In genomic region chr16:24412193-24412592, GRCm38 (mm10) we compare ENCODE assay signal across 10 mouse cellular contexts.
"Had no signal": no experiment of that assay in that cellular context is flagged by ENCODE, and none has a peak within 500 bp of the region (broad histone marks: within the 10 kb centered on the region; RNA-seq: fewer than 3 reads in every experiment).

No protein-coding gene starts in this region.

- H3K27me3 ChIP-seq: limb, embryonic 13.5 days; midbrain, embryonic 15.5 days; neural tube, embryonic 13.5 days had no signal

- H3K4me2 ChIP-seq: limb, embryonic 13.5 days; midbrain, embryonic 15.5 days; neural tube, embryonic 13.5 days had no signal

- H3K36me3 ChIP-seq: midbrain, embryonic 15.5 days had no signal

- DNase-seq: kidney, postnatal 10 days; kidney, postnatal 4 days; left cerebral cortex, postnatal 4 days; lung, adult 18-20 months; retina, postnatal 1 day had no signal

- H3K9ac ChIP-seq: limb, embryonic 13.5 days; liver, embryonic 14.5 days; midbrain, embryonic 15.5 days; neural tube, embryonic 13.5 days had no signal

- H3K4me1 ChIP-seq: midbrain, embryonic 15.5 days; neural tube, embryonic 13.5 days had no signal

- H3K27ac ChIP-seq: layer of hippocampus, adult 2 months; limb, embryonic 13.5 days; liver, embryonic 14.5 days; midbrain, embryonic 15.5 days; neural tube, embryonic 13.5 days had no signal

- H3K9me3 ChIP-seq: limb, embryonic 13.5 days; midbrain, embryonic 15.5 days; neural tube, embryonic 13.5 days had no signal

- H3K4me3 ChIP-seq: layer of hippocampus, adult 2 months; limb, embryonic 13.5 days; midbrain, embryonic 15.5 days; neural tube, embryonic 13.5 days had no signal

- ATAC-seq: midbrain, embryonic 15.5 days had no signal
